ENCODE assay signal across 32 mouse cellular contexts in the genomic region with DNA sequence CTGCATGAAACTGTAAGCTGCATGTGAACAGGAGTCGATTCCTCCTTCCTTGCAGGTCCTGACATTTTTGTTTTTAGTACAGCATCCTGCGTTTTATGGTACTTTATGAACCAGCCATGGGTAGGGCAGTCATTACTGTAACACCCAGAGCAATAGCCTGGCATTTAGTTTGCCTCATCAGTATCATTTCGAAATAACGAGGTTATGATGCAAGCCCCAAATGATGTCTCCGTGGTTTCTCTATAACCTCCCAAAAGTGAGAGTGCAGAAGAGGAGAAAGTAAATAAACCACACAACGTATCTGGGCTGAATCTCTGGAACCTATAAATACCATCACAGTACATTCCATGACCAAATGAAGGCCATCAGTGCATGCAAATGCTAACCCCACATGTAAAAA.
DNase-seq lines count a peak whose midpoint lies in the region; ATAC-seq lines count a peak whose summit lies in the region.
"Had no signal": no experiment of that assay in that cellular context is flagged by ENCODE, and none has a peak within 500 bp of the region (broad histone marks: within the 10 kb centered on the region; RNA-seq: fewer than 3 reads in every experiment).

No protein-coding gene starts in this region.

- no peaks in the 10 kb centered on the region for H3K27me3 ChIP-seq in embryonic facial prominence, embryonic 12.5 days
- no peaks in the 10 kb centered on the region for H3K27me3 ChIP-seq in limb, embryonic 10.5 days (ENCODE audit: low read depth, poor library complexity, severe bottlenecking)
- H3K27me3 ChIP-seq in limb, embryonic 15.5 days, result no peaks in the 10 kb centered on the region
- no peaks in the 10 kb centered on the region for H3K27me3 ChIP-seq in midbrain, embryonic 14.5 days (ENCODE audit: control insufficient read depth, insufficient read depth, low read length)
- H3K27me3 ChIP-seq in forebrain, embryonic 11.5 days (ENCODE audit: control insufficient read depth, insufficient read depth, low read length), result no peaks in the 10 kb centered on the region
- H3K27me3 ChIP-seq: forebrain, embryonic 15.5 days; heart, embryonic 13.5 days; hindbrain, embryonic 15.5 days; midbrain, embryonic 15.5 days; neural tube, embryonic 12.5 days had no signal

- H3K27ac ChIP-seq in embryonic facial prominence, embryonic 12.5 days, result peak overlapping the region; percentile 14
- H3K27ac ChIP-seq in limb, embryonic 10.5 days, result peak overlapping the region; percentile 61; the same call in 1 of the 2 replicates
- peak overlapping the region; percentile 51; the same call in 1 of the 2 replicates for H3K27ac ChIP-seq in limb, embryonic 15.5 days
- no peak overlapping the region for H3K27ac ChIP-seq in midbrain, embryonic 14.5 days (replicated peaks; ENCODE audit: low read depth, low read length)
- no peak overlapping the region for H3K27ac ChIP-seq in forebrain, embryonic 11.5 days (ENCODE audit: low read depth, low read length)
- H3K27ac ChIP-seq: forebrain, embryonic 15.5 days; heart, adult 2 months; heart, embryonic 13.5 days; hindbrain, embryonic 10.5 days; hindbrain, embryonic 15.5 days; layer of hippocampus, adult 2 months; liver, embryonic 14.5 days; macrophage; midbrain, embryonic 15.5 days; neural tube, embryonic 12.5 days had no signal

- no peak overlapping the region for H3K4me3 ChIP-seq in embryonic facial prominence, embryonic 12.5 days
- H3K4me3 ChIP-seq in limb, embryonic 10.5 days, result no peak overlapping the region
- no peak overlapping the region for H3K4me3 ChIP-seq in limb, embryonic 15.5 days
- H3K4me3 ChIP-seq in midbrain, embryonic 14.5 days (replicated peaks; ENCODE audit: low read depth, low read length), result no peak overlapping the region
- no peak overlapping the region for H3K4me3 ChIP-seq in forebrain, embryonic 11.5 days (ENCODE audit: low read depth, low read length)
- H3K4me3 ChIP-seq: forebrain, embryonic 15.5 days; heart, adult 2 months; heart, embryonic 13.5 days; hindbrain, embryonic 10.5 days; hindbrain, embryonic 15.5 days; layer of hippocampus, adult 2 months; midbrain, embryonic 15.5 days; neural tube, embryonic 12.5 days had no signal

- WGBS in embryonic facial prominence, embryonic 12.5 days, result 45% methylated on average over 6 of the region's 6 CpGs
- WGBS in limb, embryonic 10.5 days, result 77% methylated on average over 6 of the region's 6 CpGs
- WGBS in limb, embryonic 15.5 days, result 27% methylated on average over 6 of the region's 6 CpGs
- WGBS in midbrain, embryonic 14.5 days, result 88% methylated on average over 6 of the region's 6 CpGs
- WGBS in forebrain, embryonic 11.5 days, result 87% methylated on average over 6 of the region's 6 CpGs

- no peak for ATAC-seq in embryonic facial prominence, embryonic 12.5 days (ENCODE audit: insufficient number of reproducible peaks, insufficient read depth, low FRiP score, low TSS enrichment)
- ATAC-seq in limb, embryonic 15.5 days (ENCODE audit: insufficient number of reproducible peaks, low FRiP score, low TSS enrichment, low read depth), result 0 out of 2 replicates have a peak, but pooled peaks have one; percentile 10
- ATAC-seq in cerebellum, adult (ENCODE audit: insufficient number of reproducible peaks, low FRiP score, low TSS enrichment), result no peak
- no peak for ATAC-seq in midbrain, embryonic 14.5 days (ENCODE audit: low FRiP score, low TSS enrichment)
- ATAC-seq in forebrain, embryonic 11.5 days (replicated peaks; ENCODE audit: low FRiP score), result no peak
- ATAC-seq: CD4-positive, CD25-positive, alpha-beta regulatory T cell, adult 4 months; forebrain, embryonic 15.5 days; inflammation-experienced regulatory T-cells, adult 6 months; midbrain, embryonic 15.5 days had no signal

- no peak overlapping the region for H3K4me2 ChIP-seq in embryonic facial prominence, embryonic 12.5 days (replicated peaks)
- H3K4me2 ChIP-seq in limb, embryonic 15.5 days, result peak overlapping the region; percentile 17; the same call in 1 of the 2 replicates
- H3K4me2 ChIP-seq in midbrain, embryonic 14.5 days (ENCODE audit: low read length), result no peak overlapping the region
- no peak overlapping the region for H3K4me2 ChIP-seq in forebrain, embryonic 11.5 days (ENCODE audit: low read depth, low read length, severe bottlenecking)
- H3K4me2 ChIP-seq: forebrain, embryonic 15.5 days; heart, embryonic 13.5 days; hindbrain, embryonic 15.5 days; midbrain, embryonic 15.5 days; neural tube, embryonic 12.5 days had no signal

- H3K36me3 ChIP-seq in embryonic facial prominence, embryonic 12.5 days, result no peaks in the 10 kb centered on the region
- no peaks in the 10 kb centered on the region for H3K36me3 ChIP-seq in limb, embryonic 10.5 days
- no peaks in the 10 kb centered on the region for H3K36me3 ChIP-seq in limb, embryonic 15.5 days
- no peaks in the 10 kb centered on the region for H3K36me3 ChIP-seq in midbrain, embryonic 14.5 days (ENCODE audit: control insufficient read depth, insufficient read depth, low read length)
- no peaks in the 10 kb centered on the region for H3K36me3 ChIP-seq in forebrain, embryonic 11.5 days (ENCODE audit: control insufficient read depth, insufficient read depth, low read length)
- H3K36me3 ChIP-seq: forebrain, embryonic 15.5 days; heart, embryonic 13.5 days; hindbrain, embryonic 10.5 days; hindbrain, embryonic 15.5 days; midbrain, embryonic 15.5 days; neural tube, embryonic 12.5 days had no signal

- peaks cover 16% of the 10 kb centered on the region for H3K4me1 ChIP-seq in embryonic facial prominence, embryonic 12.5 days
- H3K4me1 ChIP-seq in limb, embryonic 10.5 days, result peaks cover 39% of the 10 kb centered on the region
- peaks cover 23% of the 10 kb centered on the region for H3K4me1 ChIP-seq in limb, embryonic 15.5 days
- H3K4me1 ChIP-seq in midbrain, embryonic 14.5 days (ENCODE audit: control insufficient read depth, insufficient read depth, low read length), result no peaks in the 10 kb centered on the region
- no peaks in the 10 kb centered on the region for H3K4me1 ChIP-seq in forebrain, embryonic 11.5 days (replicated peaks; ENCODE audit: control insufficient read depth, insufficient read depth, low read length)
- H3K4me1 ChIP-seq: heart, embryonic 13.5 days; hindbrain, embryonic 15.5 days; midbrain, embryonic 15.5 days; neural tube, embryonic 12.5 days had no signal

- no peaks in the 10 kb centered on the region for H3K9me3 ChIP-seq in embryonic facial prominence, embryonic 12.5 days
- no peaks in the 10 kb centered on the region for H3K9me3 ChIP-seq in limb, embryonic 10.5 days (replicated peaks)
- no peaks in the 10 kb centered on the region for H3K9me3 ChIP-seq in limb, embryonic 15.5 days
- no peaks in the 10 kb centered on the region for H3K9me3 ChIP-seq in midbrain, embryonic 14.5 days (ENCODE audit: control insufficient read depth, low read length)
- H3K9me3 ChIP-seq in forebrain, embryonic 11.5 days (ENCODE audit: control insufficient read depth, low read length), result no peaks in the 10 kb centered on the region
- H3K9me3 ChIP-seq: forebrain, embryonic 15.5 days; heart, embryonic 13.5 days; hindbrain, embryonic 10.5 days; hindbrain, embryonic 15.5 days; midbrain, embryonic 15.5 days; neural tube, embryonic 12.5 days had no signal

- no peak overlapping the region for H3K9ac ChIP-seq in embryonic facial prominence, embryonic 12.5 days
- H3K9ac ChIP-seq in limb, embryonic 15.5 days, result no peak overlapping the region
- H3K9ac ChIP-seq in midbrain, embryonic 14.5 days (replicated peaks; ENCODE audit: low read length), result no peak overlapping the region
- H3K9ac ChIP-seq in forebrain, embryonic 11.5 days (ENCODE audit: low read length), result no peak overlapping the region
- H3K9ac ChIP-seq: forebrain, embryonic 15.5 days; heart, embryonic 13.5 days; hindbrain, embryonic 15.5 days; liver, embryonic 14.5 days; midbrain, embryonic 15.5 days; neural tube, embryonic 12.5 days had no signal

- peak; percentile 15 for DNase-seq in 416B (ENCODE audit: low read depth)
- DNase-seq in limb, embryonic 10.5 days (ENCODE audit: low spot score), result no peak
- no peak for DNase-seq in layer of hippocampus, postnatal 10 days (ENCODE audit: low spot score in 2 of 2)
- DNase-seq in midbrain, embryonic 14.5 days, result no peak
- no peak for DNase-seq in forebrain, embryonic 11.5 days (ENCODE audit: low spot score)
- DNase-seq: adrenal gland, postnatal 25 days; cerebellum, adult 2 months; cerebellum, postnatal 14 days; gastrocnemius, postnatal 25 days; heart, adult 2 months; heart, postnatal 10 days; kidney, adult 11 months; kidney, postnatal 25 days; liver; lung, adult 2 months; lung, postnatal 10 days; spleen, adult 18-20 months; thymus, postnatal 14 days had no signal

Comparison
In these comparisons a context has a peak if more than half of its experiments do, and no peak if none do; other contexts are left out.
1. H3K27ac ChIP-seq: peak in embryonic facial prominence, embryonic 12.5 days (single experiment), limb, embryonic 10.5 days (single experiment) and limb, embryonic 15.5 days (single experiment); none in midbrain, embryonic 14.5 days (single experiment) and forebrain, embryonic 11.5 days (single experiment).